Mouse (Mus musculus) megakaryocyte, embryonic 14.5 days (primary cell): ENCODE results near the gene Ints1.

Experiments used
- FLI1 ChIP-seq: IDR thresholded peaks from 2 replicates; pipeline ENCODE4 v1.6.1; 2012; ENCODE audit warnings: low read length, inconsistent platforms, mixed read lengths
- GATA1 ChIP-seq: IDR thresholded peaks from 3 replicates; pipeline ENCODE4 v1.6.1; 2012; ENCODE audit warnings: mixed read lengths, low read length, inconsistent platforms, borderline replicate concordance

GRCm38 (mm10) chr5:139799801-139800590, 24.5 kb upstream of the Ints1 start:
- TF ChIP-seq FLI1 (no peak), GATA1 (no peak)
